Mouse (Mus musculus): Measurements from ENCODE around the gene Phb.

- no peak for TF ChIP-seq POLR2A (IDR thresholded peaks at IDR 0.05; ENCODE audit: borderline replicate concordance, low read depth, low read length)
- TF ChIP-seq CTCF (IDR thresholded peaks at IDR 0.05; ENCODE audit: low read depth, low read length), result no peak
These were observed 22.4 kb upstream of the Phb start for GRCm38 (mm10) chr11:95644381-95644780.
